Mouse (Mus musculus) ES-CJ7 (cell line): ENCODE data around the gene Six3.

ENCODE experiments used
- DNase-seq: peaks from one replicate; pipeline ENCODE4 v3.0.0; 2011; ENCODE audit warnings: low read depth, low spot score

The Six3 gene

GRCm38 (mm10) chr17:85613266-85613860, at the start of gene Six3:
Gene Six3, plus strand, starts transcription at chr17:85613608.
- peak; percentile 78 for DNase-seq

- no peak for DNase-seq
Observed at GRCm38 (mm10) chr17:85564107-85564506, 49.3 kb upstream of the Six3 start.

- no peak for DNase-seq
Observed at GRCm38 (mm10) chr17:85574023-85574422, 39.4 kb upstream of the Six3 start.

GRCm38 (mm10) chr17:85578290-85578689, 35.1 kb upstream of the Six3 start:
- DNase-seq: no peak

GRCm38 (mm10) chr17:85579350-85579749, 34.1 kb upstream of the Six3 start:
- DNase-seq: no peak

- DNase-seq: no peak
Observed at GRCm38 (mm10) chr17:85580221-85580620, 33.2 kb upstream of the Six3 start.

GRCm38 (mm10) chr17:85584170-85584569, 29.2 kb upstream of the Six3 start:
- DNase-seq: no peak

GRCm38 (mm10) chr17:85584573-85584972, 28.8 kb upstream of the Six3 start:
- no peak for DNase-seq

- DNase-seq: no peak
Observed at GRCm38 (mm10) chr17:85585779-85586178, 27.6 kb upstream of the Six3 start.

- no peak for DNase-seq
Observed at GRCm38 (mm10) chr17:85591976-85592375, 21.4 kb upstream of the Six3 start.

- peak; percentile 41 for DNase-seq
Observed at GRCm38 (mm10) chr17:85595853-85596252, 17.6 kb upstream of the Six3 start.

- DNase-seq: no peak
Observed at GRCm38 (mm10) chr17:85596341-85596890, 17.0 kb upstream of the Six3 start.

GRCm38 (mm10) chr17:85599520-85599919, 13.9 kb upstream of the Six3 start:
- DNase-seq: peak; percentile 35

- DNase-seq: no peak
Observed at GRCm38 (mm10) chr17:85606463-85606862, 6.9 kb upstream of the Six3 start.

- DNase-seq: peak; percentile 33
Observed at GRCm38 (mm10) chr17:85607556-85608365, 5.6 kb upstream of the Six3 start.

GRCm38 (mm10) chr17:85608366-85609093, 4.9 kb upstream of the Six3 start:
- peak; percentile 25 for DNase-seq

- DNase-seq: no peak
Observed at GRCm38 (mm10) chr17:85609094-85609425, 4.3 kb upstream of the Six3 start.

- peak; percentile 35 for DNase-seq
Observed at GRCm38 (mm10) chr17:85609621-85610392, 3.6 kb upstream of the Six3 start.

- peak; percentile 61 for DNase-seq
Observed at GRCm38 (mm10) chr17:85610393-85611115, 2.9 kb upstream of the Six3 start.
